Mouse (Mus musculus) c-Kit-positive CD71-positive TER-119-positive erythroid progenitor cells, embryonic 14.5 days (primary cell): Measurements from ENCODE around the gene Mgmt.

ENCODE experiments used
- DNase-seq: peaks from one replicate; pipeline ENCODE4 v3.0.0-alpha.2; 2013; ENCODE audit warnings: low spot score

Mgmt gene

GRCm38 (mm10) chr7:137064255-137064654 lies 169.8 kb downstream of the Mgmt start:
- DNase-seq: no peak

GRCm38 (mm10) chr7:137065408-137065807 lies 171.0 kb downstream of the Mgmt start:
- no peak for DNase-seq

GRCm38 (mm10) chr7:137066211-137066610 lies 171.8 kb downstream of the Mgmt start:
- DNase-seq: no peak

- DNase-seq: no peak
These were observed 172.6 kb downstream of the Mgmt start for GRCm38 (mm10) chr7:137066997-137067396.

GRCm38 (mm10) chr7:137067758-137068157 lies 173.3 kb downstream of the Mgmt start:
- no peak for DNase-seq

DNA sequence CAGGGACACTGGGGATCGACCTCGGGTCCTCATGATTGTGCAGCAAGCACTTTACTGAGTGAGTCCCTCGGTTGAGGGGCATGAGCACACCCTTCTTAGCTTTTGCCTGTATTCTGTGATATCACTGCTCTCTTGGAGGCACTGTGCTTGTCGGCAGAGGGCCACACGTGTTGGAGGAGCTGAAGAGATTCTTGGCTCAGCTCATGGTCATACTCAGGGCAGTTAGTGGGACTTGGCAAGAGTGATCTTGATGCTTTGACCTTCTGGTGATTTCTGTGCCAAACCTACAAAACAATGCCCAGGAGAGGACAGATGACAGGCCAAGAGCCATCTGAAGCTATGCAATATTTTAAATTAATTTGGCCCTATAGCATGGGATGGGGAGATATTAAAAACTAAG lies 174.4 kb downstream of the Mgmt start:
- no peak for DNase-seq

- DNase-seq: no peak
These were observed 175.4 kb downstream of the Mgmt start for GRCm38 (mm10) chr7:137069768-137070167.

- no peak for DNase-seq
These were observed 176.9 kb downstream of the Mgmt start for GRCm38 (mm10) chr7:137071346-137071745.

DNA sequence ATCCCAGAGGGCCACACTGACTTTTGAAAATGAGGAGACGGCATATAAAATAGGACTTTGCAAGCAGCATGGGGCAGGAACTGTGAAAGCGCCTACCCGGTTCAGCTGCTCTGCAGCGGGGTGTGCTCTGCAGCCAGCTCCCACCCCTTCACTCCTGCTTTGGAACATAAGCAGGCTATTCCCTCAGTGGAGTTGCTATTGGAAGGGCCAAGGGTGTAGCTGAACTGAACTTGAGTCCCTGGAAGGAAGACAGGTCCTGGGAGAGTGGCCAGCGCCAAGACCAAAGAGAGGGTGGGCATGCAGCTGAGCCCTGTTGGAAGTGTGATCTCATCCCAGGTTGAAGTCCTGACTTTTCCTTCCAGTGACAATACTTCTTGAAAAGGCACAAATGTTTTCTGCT lies 179.5 kb downstream of the Mgmt start:
- no peak for DNase-seq

GRCm38 (mm10) chr7:137074324-137074723 lies 179.9 kb downstream of the Mgmt start:
- no peak for DNase-seq

- DNase-seq: no peak
These were observed 180.9 kb downstream of the Mgmt start for GRCm38 (mm10) chr7:137075301-137075700.

DNA sequence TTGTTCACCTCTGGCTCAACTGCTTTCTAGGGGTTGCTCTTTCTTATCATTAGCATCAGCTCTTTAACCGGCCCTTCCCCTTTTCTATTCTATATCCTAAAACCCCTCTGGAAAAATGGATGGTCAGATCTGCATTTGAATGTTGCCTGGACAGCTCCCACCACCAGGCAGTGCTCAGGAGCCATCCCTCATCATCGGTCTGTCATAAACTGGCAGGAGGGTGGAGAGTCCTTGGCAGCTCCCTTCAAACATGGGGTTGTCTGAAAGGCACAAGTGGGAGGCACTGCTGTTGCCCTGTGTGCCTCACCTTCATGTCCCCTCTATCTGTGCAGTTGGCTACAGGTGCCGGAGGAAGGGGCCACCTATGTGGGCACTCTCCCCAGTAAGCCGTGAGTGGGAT lies 185.8 kb downstream of the Mgmt start:
- DNase-seq: no peak

GRCm38 (mm10) chr7:137082171-137082570 lies 187.8 kb downstream of the Mgmt start:
- DNase-seq: no peak

DNA sequence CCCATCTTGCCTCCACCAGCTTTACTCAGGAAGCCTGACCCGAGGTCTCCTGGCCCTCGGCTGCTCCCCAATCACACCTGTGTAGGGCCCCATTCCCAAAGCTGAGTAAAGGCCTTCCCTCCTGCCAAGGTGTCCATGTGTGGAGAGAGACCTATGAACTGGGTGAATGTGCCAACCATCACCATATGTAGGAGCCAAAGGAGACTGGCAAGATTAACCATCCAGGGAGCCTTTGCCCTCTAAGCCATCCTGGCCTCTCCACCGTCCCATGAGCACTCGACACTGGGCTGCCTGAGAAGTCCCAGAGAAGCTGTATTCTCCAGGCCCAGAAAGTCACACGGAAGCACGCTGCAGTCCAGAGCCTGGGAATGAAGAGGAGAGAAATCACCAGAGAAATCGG lies 190.2 kb downstream of the Mgmt start:
- DNase-seq: no peak

GRCm38 (mm10) chr7:137085969-137086606 lies 191.7 kb downstream of the Mgmt start:
- DNase-seq: no peak

DNA sequence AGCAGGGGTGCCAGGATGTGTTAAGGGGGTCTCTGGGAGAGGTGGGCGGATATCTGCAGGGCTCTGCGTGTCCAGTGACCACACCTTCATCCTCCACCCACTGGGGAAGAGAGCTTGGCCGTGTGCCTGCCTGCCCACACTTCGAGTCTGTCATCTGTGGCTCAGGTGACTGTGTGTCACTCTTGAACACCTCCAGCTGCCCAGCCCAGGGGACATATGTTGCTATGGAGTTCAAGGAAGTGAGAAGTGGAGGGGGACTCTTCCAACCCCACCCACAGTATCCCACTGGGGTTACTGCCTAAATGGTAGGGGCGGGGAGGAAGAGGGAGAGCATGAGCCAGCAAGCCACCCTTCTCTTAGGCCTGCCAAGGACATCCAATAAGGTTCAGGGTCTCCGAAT lies 192.7 kb downstream of the Mgmt start:
- DNase-seq: no peak

- no peak for DNase-seq
These were observed 193.7 kb downstream of the Mgmt start for GRCm38 (mm10) chr7:137088141-137088540.

GRCm38 (mm10) chr7:137094551-137094950 lies 200.1 kb downstream of the Mgmt start:
- DNase-seq: no peak

GRCm38 (mm10) chr7:137095702-137096101 lies 201.3 kb downstream of the Mgmt start:
- no peak for DNase-seq

- no peak for DNase-seq
These were observed 205.4 kb downstream of the Mgmt start for GRCm38 (mm10) chr7:137099766-137100165.

DNA sequence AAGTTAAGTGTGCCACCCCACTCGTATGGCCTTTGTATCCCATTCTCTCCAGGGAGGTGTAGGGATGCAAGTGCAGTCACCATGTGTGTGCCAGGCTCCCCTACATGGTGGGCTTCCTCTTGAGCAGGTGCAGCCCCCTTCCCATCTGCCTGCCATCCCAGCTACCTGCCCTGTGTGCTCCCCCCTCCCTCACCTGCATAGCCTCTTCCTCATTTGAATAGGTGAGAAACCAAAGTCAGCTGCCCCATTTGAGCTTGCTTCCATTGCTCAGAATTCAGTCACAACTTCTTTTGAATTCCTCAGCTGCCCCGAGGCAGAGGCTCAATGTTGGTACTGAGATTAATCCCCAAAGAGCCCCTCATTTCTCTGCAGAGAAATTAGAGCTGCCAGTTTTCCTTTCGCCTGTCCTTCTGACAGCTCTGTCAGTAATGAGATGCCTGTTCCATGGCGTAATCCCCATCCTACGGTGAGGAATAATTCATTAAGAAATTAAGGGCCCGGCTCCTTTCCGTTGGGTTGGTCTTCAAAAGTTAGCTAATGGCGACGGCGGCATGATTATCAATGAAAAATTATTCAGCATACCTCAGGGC lies 208.3 kb downstream of the Mgmt start:
- DNase-seq: no peak

- no peak for DNase-seq
These were observed 217.7 kb downstream of the Mgmt start for GRCm38 (mm10) chr7:137112101-137112500.

DNA sequence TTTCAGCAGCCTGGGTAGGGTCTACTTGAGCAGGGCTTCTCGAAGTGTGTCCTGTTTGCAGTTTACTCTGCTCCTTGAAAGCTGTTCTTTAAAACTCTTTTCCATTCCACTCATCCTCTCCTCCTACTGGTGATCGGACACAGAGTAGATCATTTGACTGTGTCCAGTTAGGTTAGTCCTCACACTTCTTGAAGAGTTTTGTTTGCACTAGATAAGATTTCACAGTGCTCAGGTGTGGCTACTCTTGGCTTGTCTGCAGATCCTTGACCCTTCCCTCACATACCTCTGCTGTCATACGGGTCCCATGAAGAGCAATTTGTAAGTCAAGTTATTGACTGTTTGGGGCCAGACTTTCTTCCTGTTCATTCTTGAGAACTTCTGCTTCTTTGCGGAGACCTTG lies 221.8 kb downstream of the Mgmt start:
- no peak for DNase-seq

DNA sequence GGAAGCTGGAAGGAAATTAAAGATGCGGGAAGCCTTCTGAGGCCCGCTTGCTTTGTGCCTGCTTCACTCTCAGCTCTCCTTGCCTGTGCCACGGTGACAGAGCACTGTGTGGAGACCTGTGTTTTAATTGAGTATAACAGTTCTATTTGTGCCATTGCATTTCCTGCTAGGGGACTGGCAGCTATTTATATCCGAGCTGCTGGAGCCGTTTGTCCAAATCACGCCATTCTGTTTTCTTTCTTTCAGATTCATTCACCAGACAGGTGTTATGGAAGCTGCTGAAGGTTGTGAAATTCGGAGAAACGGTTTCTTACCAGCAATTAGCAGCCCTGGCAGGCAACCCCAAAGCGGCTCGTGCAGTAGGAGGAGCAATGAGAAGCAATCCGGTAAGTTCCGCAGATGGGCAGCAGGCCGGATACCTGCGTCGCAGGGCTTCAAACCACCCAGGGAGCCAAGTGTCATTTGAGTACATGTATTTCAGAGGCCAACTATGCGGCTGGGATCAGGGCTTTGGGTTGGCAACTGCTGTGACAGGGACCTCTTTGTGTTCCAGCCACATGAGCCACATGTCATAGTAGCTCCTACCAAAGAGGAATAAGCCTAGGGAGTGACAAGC lies 226.9 kb downstream of the Mgmt start:
- no peak for DNase-seq
